Mouse (Mus musculus) heart, postnatal 4 days (tissue): ENCODE data around the gene Gm14288. TPM values are rescaled to one million over a fixed set of nuclear protein-coding genes. Genes with fewer than 3 reads are reported as not detected.
"Not testable (repeated sequence)": the region's sequence is repeated elsewhere in the genome, so short reads cannot be mapped to it uniquely, and the experiment has no call there.

Source experiments
- DNase-seq: peaks from one replicate; pipeline ENCODE4 v3.0.0; 2021
- total RNA-seq, 2 experiments: library from RNA; stranded (reverse); gene quantifications; 2 replicates each; pipeline ENCODE4 v1.2.3; 2021

Gene Gm14288
- 1 to 10 TPM in 1 of 2 experiments, under 1 TPM in 1; 0.27 to 6.9 TPM for total RNA-seq

GRCm38 (mm10) chr2:175800993-175801392 lies at the start of gene Gm14288:
Gene Gm14288 (minus strand): TSS chr2:175801093.
- not testable (repeated sequence) for DNase-seq

GRCm38 (mm10) chr2:175741237-175741636 lies 59.7 kb downstream of the Gm14288 start, which contains the start of gene Gm2007:
Gene Gm2007 (plus strand): TSS chr2:175741537.
- DNase-seq, result not testable (repeated sequence)

Other genes starting within 250 kb of the Gm14288 start
- not detected for gene Gm11007, start 157.1 kb downstream of the Gm14288 start, total RNA-seq
- 10 to 100 TPM; 11.3 to 12.4 TPM for gene Zfp969, start 97.4 kb downstream of the Gm14288 start, total RNA-seq
- gene Gm2007, start 59.6 kb downstream of the Gm14288 start, total RNA-seq, result not detected
- 10 to 100 TPM; 22.4 to 23.6 TPM for gene Gm6710, start 68.1 kb upstream of the Gm14288 start, total RNA-seq
- gene Zfp966, start 130.0 kb upstream of the Gm14288 start, total RNA-seq, result 1 to 10 TPM; 3.9 to 4.1 TPM
- gene Gm2026, start 164.2 kb upstream of the Gm14288 start, total RNA-seq, result 10 to 100 TPM; 17.1 to 18.9 TPM